Mouse (Mus musculus) heart, postnatal 10 days (tissue): ENCODE measurements around the gene Lrwd1. TPM values are rescaled to one million over a fixed set of nuclear protein-coding genes. Genes with fewer than 3 reads are reported as not detected.

Source experiments
- DNase-seq, 2 experiments: peaks; one replicate each; pipeline ENCODE4 v3.0.0; 2021
- intact Hi-C: fragments of 180-260 bp; cut with DNase I; formaldehyde crosslinking; loops from one replicate; pipeline ENCODE4 v1.15.1; 2025
- microRNA-seq, 2 experiments: library from miRNA; unstranded; fragments of <30 nt; microRNA quantifications; one replicate each; pipeline ENCODE4 v1.2.0; 2022
- total RNA-seq, 2 experiments: library from RNA; stranded (reverse); gene quantifications; 2 replicates each; pipeline ENCODE4 v1.2.3; 2021

The Lrwd1 gene
- total RNA-seq, 2 experiments from 2014 or later = 7.0 to 7.7 TPM

DNA sequence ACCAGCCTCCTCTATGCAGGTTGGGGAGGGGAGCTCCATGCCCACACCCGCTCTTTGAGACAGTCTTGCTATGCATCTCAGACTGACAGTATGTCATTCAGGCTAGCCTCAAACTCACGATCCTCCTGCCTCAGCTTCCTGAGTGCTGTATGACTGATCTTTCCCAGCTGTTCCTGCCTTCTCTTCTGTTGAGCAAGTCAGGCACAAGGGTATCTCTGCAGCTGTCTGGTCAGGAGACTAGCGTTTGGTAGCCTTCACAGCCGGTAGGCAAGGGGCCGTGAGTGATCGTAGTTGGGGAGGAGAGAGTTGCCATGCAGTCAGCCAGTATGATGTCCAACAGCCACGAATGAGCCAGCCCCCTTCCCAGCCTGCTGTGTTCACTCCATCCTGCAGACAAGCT lies 40.8 kb downstream of the Lrwd1 start:
- DNase-seq = no peak
- intact Hi-C loops = no loop called here

DNA sequence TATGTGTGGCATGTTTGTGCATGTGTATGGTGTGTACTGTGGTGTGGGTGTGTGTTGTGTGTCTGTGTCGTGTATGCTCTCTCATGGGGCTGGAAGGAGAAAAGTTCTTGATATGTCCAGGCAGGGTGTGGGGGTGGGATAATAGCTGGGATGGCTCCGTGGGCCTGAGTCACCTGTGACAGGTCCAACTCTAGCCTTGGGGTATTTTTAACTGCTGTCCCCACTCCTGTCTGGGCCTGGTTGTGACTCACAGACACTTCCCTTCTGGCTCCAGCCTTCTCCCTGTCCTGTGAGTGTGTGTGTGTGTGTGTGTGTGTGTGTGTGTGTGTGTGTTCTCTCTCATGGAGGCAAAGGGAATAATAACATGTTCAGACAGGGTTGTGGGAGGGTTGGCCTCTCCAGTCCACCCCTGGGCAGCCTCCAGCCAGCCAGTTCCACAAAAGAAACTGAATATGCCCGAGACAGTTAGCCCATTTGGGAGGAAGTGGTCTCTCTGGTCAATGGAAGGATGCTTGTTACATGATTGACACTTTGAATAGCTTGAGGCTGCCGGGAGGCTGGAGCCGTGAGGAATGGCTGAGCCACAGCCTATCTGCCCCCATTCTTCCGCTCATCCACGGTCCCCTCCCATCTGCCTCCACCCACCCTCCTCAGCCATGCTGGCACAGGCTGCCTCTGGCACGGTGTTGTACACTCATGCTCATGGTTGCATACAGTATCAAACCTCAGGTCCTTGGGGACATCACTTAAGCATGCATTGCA lies 41.4 kb downstream of the Lrwd1 start:
- DNase-seq = no peak
- intact Hi-C loops = no loop called here

DNA sequence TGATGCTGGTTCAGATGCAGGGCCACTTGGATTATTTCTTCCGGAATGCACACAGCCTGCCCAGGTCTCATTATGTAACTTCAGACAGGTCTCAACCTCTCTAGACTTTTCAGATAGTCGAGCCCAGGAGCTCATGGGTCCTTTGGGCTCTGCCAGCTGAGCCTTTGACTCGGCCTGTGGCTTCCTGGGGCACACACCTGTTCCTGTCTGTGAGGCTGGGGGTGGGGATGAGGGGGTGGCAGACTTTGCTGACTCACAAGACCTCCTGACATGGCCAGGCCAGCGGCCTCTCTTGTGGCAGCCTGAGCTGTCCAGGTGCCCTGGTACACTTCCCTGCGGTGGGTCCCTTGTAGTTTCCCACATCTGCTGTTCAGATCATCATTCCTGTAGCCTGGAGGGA lies 43.9 kb downstream of the Lrwd1 start:
- no peak for DNase-seq
- intact Hi-C loops = no loop called here

DNA sequence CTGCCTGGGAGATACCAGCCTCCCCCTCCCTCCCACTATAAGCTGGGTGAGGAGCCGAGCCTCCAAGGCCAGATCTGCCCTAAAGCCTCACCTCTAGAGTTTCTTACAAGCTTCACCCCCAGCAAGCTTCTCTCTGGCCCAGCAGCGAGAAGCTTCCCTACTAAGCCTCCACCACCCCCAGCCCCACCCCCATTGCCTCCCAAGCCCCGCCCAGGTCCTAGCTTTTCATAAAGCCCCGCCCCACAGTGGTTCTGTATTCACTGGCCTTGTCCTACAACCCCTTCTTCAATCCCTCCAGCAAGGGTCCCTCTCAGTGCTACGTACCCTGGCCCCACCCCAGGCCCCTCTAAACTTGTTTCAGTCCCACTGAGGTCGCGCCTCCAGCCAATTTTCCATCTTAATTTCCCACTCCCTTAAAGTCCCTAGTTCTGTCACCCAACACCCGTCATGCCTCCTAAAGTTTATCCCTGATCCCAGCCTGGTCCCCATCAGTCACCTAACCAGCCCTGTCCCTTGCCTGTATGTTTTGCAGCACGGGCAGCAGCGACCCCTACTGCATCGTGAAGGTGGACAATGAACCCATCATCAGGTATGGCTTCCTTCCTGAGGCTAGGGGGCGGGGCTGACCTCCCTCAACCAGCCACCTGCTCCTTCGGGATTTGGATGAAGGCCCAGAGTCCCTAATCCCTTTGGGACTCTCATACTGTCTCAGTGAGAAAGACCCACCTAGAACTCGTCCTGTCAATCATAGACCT lies 46.9 kb downstream of the Lrwd1 start:
- intact Hi-C loops = loop anchor here (1.0 kb wide), 1 partner anchor 43 kb away; no protein-coding TSS in a partner anchor
- DNase-seq = peak in 1 of 2 experiments; percentile 14

DNA sequence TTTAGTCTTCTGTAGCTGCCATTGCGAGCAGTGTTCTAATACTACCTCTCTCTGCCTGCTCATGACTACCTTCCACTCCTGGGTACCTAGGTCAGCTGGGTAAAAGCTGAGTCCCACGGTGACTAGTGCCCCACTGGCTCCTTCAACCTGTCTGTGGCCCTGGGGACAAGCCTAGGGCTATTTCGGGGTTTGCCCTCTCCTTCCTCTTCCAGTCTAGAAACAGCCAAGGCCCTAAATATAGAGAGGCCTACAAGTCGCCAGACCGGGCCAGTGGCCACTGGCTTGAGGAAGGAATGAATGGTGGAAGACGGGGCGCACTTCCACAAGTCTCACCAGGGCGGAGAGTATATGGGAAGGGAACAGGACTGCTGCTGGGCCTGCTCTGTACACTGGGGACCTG lies 49.6 kb downstream of the Lrwd1 start:
- DNase-seq = no peak
- intact Hi-C loops = no loop called here

DNA sequence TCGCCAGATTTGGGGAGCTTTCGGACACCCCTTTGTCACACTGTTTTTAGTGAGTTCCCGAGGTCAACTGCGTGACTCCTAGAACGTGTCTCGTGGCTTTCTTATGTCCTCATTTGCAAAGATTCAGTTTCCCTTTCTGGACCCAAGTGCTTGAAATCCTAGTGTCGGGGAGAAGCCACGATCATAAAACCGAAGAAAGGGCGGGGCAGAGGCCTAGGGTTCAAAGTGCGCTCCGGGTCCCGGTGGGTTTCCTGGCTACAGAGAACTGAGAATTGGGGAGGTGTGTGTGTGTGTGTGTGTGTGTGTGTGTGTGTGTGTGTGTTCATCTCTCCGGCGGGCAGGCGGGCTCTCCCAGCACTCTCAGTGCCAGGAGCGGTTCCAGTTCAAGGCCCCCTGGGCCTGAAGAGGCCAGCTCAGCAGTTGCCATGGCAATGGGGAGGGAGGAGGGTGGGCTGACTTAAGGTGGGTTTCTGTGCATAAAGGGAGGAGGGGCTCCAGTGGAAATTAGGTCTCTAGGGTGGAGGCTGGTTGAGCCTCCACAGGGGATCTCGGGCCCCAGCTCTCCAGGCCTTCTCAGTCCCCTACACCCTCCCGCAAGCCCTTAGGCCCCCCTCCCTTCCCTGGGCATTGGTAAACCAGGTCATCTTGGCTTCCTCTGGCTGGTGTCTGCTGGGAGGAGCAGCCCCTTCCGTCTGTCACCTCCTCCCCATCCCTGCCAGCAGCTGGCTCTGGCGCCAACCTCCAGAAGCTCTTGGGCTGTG lies 50.8 kb downstream of the Lrwd1 start:
- intact Hi-C loops = no loop called here
- DNase-seq = peak in 1 of 2 experiments; percentile 30

DNA sequence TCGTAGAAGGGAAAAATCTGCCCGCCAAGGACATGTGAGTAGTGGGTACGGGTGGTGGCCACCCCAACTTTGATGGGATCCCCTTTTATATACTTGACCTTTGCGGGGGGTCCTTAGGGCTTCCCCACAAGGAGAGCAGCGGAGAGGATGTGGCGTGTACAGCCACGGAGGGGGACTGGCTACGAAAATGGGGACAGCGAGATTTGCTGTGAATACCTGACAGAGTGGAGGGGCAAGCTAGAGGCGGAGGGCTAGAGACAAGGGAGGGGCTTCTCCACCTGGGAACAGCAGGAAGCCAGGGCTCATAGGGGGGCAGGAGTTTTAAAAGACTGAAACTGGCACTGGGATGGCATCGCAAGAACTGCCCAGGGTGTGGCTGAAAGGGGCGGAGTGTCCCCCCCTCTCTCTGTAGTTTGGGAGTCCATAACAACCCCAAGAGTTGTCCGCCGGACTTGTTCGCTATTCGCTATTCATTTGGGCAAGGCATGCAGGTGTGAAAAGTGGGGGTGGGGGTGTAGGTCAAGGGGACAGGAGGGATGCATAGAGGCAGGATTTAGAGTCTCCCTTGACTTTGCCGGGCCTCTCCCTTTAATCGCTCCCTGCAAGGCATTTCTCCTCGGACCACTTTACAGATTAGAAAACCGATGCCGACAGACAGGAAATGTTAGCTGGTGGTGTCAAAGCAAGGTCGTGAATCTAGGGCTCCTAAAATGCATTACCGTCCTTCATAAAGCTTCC lies 51.6 kb downstream of the Lrwd1 start:
- DNase-seq = no peak
- intact Hi-C loops = no loop called here

DNA sequence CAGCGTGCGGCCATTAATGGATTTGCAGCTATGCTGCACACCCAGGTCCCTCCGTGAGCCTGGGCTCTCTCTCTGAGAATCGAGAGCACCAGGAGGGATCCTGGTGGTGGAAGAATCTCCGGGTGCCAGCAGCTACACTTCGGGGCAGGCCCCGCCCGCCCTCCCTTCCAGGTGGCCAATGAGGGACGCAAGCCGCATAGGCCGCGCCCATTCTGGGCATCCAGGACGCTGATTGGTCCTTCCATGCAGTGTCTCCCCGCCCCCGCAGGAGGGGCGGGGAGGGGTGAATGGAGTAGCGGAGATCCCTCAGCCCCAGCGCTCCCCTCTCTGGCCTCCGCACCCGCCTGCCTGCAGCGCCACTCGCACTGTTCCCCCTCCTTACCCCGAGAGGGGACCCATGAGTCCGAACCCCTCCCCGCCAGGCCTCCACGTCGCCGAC lies 52.2 kb downstream of the Lrwd1 start, which contains the start of gene Rasa4:
Gene Rasa4 (plus strand): TSS at position 248 of the 439 bp plus-strand sequence.
- intact Hi-C loops = no loop called here
- DNase-seq = peak; percentile 94 to 95

DNA sequence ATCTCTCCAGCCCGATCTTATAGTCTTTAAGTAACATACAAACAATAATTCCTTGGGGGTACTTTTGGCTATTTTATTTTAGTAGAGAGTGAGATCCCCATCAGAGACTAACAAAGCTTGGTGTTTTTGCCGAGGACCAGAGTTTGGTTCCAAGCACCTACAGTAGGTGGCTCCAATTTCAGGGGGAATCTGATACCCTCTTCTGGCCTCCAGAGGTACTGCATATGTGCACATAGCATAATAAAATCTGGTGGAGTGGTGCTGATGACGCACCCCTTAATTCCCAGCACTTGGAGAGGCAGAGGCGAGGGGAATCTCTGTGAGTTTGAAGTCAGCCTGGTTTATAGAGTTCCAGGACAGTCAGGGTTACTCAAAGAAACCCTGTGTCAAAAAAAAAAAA lies 53.5 kb downstream of the Lrwd1 start:
- no peak for DNase-seq
- intact Hi-C loops = no loop called here

DNA sequence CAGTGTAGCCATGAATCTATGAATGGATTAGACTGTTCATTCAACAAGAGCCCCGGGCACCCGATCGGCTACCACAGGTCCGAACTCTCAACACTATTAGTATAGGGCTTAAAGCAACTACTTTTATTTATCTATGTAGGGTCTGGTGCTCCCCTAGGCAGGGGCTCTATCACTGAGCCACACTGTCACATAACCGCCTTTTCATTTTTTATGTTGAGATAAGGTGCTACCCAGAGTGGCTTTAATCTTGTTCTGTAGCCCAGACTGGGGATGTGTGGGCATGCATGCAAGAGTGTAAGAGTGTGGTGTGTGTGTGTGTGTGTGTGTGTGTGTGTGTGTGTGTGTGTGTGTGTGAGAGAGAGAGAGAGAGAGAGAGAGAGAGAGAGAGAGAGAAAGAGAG lies 57.7 kb downstream of the Lrwd1 start:
- DNase-seq = no peak

DNA sequence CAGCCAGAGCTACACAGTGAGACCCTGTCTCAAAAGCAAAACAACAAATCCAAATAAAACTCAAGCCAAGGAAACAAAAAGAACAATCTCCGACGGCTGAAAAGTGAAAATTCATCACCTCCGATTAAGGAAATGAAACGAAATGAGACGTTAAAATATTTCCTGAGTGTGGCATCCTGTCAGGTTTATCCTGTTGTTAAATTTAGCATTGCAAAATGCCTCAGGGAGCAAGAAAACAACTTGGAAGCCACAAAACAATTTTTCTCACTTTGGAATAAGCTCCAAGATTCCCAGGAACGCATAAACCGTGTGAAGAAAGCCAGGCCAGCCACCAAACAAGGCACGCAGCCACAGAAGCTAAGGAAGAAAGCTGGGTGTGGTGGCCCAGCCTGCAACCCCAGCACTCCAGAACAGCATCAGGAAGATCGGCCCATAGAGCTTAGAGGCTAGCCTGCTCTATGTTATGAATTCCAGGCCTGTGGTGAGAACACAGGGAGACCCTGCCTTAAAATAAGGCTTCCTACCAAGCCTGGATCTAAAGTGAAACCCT lies 58.8 kb downstream of the Lrwd1 start:
- intact Hi-C loops = no loop called here
- DNase-seq = peak; percentile 32 to 33

More for the DNA sequence above, 57.7 kb downstream of the Lrwd1 start:
- intact Hi-C loops = no loop called here

DNA sequence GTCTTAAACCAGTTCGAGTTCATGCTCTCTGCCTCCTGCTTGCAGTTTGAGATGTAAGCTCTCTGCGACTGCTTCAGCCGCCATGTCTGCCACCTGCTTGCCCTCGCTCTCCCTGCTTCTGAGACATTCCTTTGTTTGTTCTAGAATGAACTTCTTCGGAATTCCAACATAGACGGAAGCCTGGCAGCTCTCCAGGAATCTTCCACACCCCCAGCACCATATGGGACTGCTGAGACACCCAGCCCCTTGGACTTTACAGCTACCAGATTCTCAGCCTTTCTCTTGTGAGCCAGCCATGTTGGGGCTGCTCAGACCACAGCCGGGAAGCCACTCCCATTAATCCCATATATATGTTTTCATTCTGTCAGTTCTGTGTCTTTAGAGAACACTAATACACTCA lies 59.6 kb downstream of the Lrwd1 start:
- intact Hi-C loops = no loop called here
- DNase-seq = peak in 1 of 2 experiments; percentile 31

DNA sequence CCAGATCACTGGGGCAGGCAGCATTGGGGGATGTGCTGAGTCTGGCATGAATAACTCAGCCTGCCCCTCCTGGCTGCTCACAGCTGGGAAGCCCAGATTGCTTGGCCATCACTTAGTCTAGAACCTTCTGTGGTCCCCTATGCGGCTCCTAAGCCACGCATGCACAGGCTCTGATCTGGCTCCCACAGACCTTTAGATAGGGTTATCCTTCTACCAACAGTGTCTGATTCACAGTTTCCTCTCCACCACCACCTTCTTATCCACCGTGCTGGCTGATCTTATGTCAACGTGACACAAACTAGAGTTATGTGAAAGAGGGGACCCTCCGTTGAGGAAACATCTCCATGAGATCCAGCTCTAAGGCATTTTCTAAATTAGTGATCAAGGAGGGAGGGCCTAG lies 60.8 kb downstream of the Lrwd1 start:
- intact Hi-C loops = no loop called here
- DNase-seq = no peak

DNA sequence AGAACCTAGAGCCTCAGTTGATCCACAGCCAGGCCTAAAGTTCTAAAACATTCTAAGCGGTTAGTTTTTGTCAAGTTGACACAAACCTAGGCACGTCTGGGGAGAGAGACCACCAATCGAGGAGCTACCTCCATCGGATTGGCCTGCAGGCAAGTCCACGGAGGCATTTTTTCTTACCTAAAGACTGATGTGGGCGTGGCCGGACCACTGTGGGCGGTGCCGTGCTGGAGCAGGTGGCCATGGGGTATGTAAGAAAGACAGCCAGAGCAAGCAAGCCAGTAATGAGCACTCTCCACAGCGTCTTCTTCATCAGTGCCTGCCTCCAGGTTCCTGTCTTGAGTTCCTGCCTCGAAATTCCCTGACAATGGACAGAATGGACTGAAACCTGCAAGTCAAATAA lies 62.3 kb downstream of the Lrwd1 start:
- DNase-seq = no peak
- intact Hi-C loops = no loop called here

DNA sequence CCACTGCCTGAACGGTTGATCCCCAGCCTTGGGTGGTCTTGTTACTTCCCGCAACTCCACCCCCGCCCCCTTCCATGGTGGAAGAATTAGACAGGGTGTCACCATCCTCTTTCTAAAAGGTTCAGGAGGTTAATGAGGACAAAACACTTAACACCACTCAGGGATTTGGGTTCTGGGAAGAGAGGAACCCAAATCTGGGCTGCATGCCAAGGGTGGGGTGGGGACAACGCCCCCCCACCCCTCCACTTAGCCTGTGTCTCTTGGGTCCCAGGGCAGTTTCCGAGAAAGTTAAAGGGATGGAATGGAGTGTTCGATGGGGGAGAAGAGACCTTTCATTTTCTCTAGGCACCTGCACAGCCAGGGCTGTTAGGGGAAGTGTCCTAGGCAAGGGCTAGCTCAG lies 62.8 kb downstream of the Lrwd1 start:
- intact Hi-C loops = no loop called here
- DNase-seq = peak in 1 of 2 experiments; percentile 25

Small RNA genes within 50 kb of the gene (microRNA-seq; reads per million reads assigned to microRNA genes)
- gene Mir7035 = 0 to 1.7 reads per million in 2 experiments

Other genes with a start within 250 kb of the Lrwd1 start
- 100 to 1,000 TPM; 304 to 329 TPM for gene Hspb1, start 248.2 kb downstream of the Lrwd1 start, total RNA-seq
- 100 to 1,000 TPM; 321 to 334 TPM for gene Ywhag, start 201.5 kb downstream of the Lrwd1 start, total RNA-seq
- gene Ssc4d, start 161.5 kb downstream of the Lrwd1 start, total RNA-seq = 1 to 10 TPM in 1 of 2 experiments, under 1 TPM in 1; 0.43 to 1.4 TPM
- gene Zp3, start 156.0 kb downstream of the Lrwd1 start, total RNA-seq = not detected
- gene Dtx2, start 141.3 kb downstream of the Lrwd1 start, total RNA-seq = 10 to 100 TPM in 1 of 2 experiments, 1 to 10 TPM in 1; 9.5 to 10.7 TPM
- gene Upk3b, start 97.6 kb downstream of the Lrwd1 start, total RNA-seq = 10 to 100 TPM; 18.0 to 32.2 TPM
- not detected for gene Upk3bl, start 81.6 kb downstream of the Lrwd1 start, total RNA-seq
- 1 to 10 TPM; 5.5 to 6.3 TPM for gene Rasa4, start 52.2 kb downstream of the Lrwd1 start, total RNA-seq
- gene Polr2j, start 19.4 kb downstream of the Lrwd1 start, total RNA-seq = 10 to 100 TPM; 63.9 to 80.0 TPM
- 1 to 10 TPM; 6.1 to 7.1 TPM for gene Alkbh4, start 72 bp upstream of the Lrwd1 start, total RNA-seq
- gene Orai2, start 34.6 kb upstream of the Lrwd1 start, total RNA-seq = 1 to 10 TPM; 2.7 to 3.8 TPM
- 10 to 100 TPM; 24.4 to 25.6 TPM for gene Prkrip1, start 62.9 kb upstream of the Lrwd1 start, total RNA-seq
- gene Sh2b2, start 110.5 kb upstream of the Lrwd1 start, total RNA-seq = 1 to 10 TPM; 2.0 to 3.3 TPM